Mouse (Mus musculus): Measurements from ENCODE around the gene Taf6.

DNA sequence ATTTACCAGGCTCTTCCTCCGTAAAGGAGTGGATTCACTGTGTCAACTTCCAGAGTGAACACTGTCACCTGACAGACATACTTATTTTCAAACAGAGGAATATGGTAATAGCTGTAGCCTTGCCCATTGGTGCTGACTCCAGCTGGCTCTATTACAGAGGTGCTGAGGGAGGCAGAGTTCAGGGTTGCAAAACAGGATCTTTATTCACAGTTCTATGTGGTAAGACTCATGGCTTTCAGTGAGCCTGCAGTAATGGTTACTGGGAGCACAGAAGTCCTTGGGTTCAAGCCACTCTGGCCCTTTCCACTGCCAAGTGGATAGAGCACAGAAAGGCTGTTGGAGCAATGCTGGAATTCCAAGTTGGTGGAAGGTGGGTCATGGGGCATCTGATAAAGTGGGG is 20.0 kb upstream of the Taf6 start:
- TF ChIP-seq CHD2 (IDR thresholded peaks at IDR 0.05; ENCODE audit: low read length) (no peak), MXI1 (IDR thresholded peaks at IDR 0.05; ENCODE audit: low read depth, low read length) (no peak), MAX (IDR thresholded peaks at IDR 0.05; ENCODE audit: low read length) (no peak), CTCF (conservative IDR thresholded peaks at IDR 0.05 in 1 of 2, IDR thresholded peaks at IDR 0.05 in 1 of 2; ENCODE audit: low read depth in 2 of 2, low read length in 2 of 2) (no peak)
